Mouse (Mus musculus): ENCODE data around the gene Nav2. TPM values are rescaled to one million over a fixed set of nuclear protein-coding genes. Genes with fewer than 3 reads are reported as not detected.

Nav2 gene
- polyA plus RNA-seq, 1 experiment = 1.3 TPM

DNA sequence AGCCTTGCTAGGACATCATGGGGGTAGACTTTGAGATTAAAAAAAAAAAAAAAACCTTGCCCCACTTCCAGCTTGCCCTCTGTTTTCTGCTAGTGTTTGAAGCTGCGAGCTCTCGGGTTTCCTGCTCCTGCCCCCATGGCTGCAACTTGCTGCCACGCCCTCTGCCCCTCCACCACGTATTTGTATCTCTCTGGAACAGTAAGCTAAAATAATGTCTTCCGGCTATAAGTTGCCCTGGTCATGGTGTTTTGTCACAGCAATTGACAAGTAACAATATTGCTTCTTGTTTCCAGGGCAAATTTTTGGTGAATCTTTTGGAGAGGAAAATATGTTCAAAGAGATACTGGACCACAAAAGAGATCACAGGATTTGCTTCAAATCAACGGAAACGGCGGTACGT, 10.1 kb upstream of the Nav2 start:
- Histone ChIP-seq H3K27me3 (replicated peaks) (peaks cover 31% of the 10 kb centered on the region), H3K9me3 (no peaks in the 10 kb centered on the region), H3K4me1 (peaks cover 87% of the 10 kb centered on the region), H3K4me3 (replicated peaks) (no peak overlapping the region), H3K36me3 (replicated peaks; ENCODE audit: low read length) (no peaks in the 10 kb centered on the region)
- TF ChIP-seq GATA1 (IDR thresholded peaks at IDR 0.05; ENCODE audit: borderline replicate concordance, low read length) (no peak), FLI1 (IDR thresholded peaks at IDR 0.05; ENCODE audit: low read length) (no peak)

DNA sequence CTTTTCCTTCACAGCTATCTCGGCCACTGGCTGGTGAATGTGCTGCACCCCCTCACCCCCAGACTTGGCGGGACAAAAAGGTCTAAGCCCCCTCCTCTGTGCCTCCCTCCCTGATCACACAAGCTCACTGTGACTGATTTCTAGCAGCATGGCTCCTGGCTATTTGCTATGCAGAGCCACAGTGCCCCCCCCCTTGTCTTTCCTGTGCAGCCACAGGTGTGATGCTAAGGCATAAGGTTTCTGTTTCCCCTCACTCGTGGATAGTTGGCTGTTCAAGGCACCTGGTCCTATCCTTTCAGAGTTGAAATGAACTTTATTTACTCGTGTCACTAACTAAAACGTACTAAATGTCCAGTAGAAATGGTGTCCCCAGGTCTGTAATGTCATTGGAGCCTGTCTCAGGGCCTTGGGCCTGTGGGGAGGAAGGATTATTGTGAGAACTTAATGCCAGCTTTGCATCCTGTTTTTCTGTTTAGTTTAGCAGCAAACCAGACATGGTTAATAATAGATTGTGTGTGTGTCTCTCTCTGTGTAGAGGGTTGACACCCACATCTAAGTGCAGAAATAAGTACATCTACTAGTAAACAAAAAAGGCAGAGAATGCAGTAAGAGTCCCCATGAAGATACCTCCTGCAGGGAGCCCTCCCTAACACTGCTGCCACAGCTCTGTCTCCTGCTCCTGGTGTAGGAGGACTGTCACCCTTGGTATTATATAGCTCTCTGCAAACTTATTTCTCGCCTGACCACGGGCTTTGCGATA, 7.9 kb upstream of the Nav2 start:
- H3K4me3 ChIP-seq (replicated peaks) = peak overlapping the region; percentile 12
- TF ChIP-seq GATA1 (IDR thresholded peaks at IDR 0.05; ENCODE audit: borderline replicate concordance, low read length) = no peak
- TF ChIP-seq FLI1 (IDR thresholded peaks at IDR 0.05; ENCODE audit: low read length) = no peak

DNA sequence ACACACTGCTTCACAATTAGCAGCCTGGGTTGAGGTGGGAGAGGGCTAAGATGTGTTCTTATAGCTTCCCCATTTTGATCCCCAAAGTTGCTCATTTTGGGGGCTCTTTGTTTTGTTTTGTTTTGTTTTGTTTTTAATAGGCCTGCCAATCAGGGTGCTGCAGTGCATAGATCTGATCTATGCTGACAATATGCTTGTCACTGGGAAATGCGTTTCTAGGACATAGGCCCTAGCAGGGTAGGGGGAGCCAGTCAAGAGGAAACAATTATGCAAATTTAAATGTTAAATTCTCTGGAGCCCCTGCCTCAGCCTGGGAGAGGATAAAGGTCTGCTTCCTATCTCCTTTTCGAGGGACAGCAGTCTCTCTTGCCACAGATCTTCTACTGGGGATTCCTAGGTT, 6.1 kb upstream of the Nav2 start:
- H3K4me1 ChIP-seq = peaks cover 67% of the 10 kb centered on the region
- peaks cover 18% of the 10 kb centered on the region for H3K27me3 ChIP-seq (replicated peaks)
- no peaks in the 10 kb centered on the region for H3K36me3 ChIP-seq (replicated peaks; ENCODE audit: low read length)
- H3K9me3 ChIP-seq = no peaks in the 10 kb centered on the region
- no peak overlapping the region for H3K4me3 ChIP-seq (replicated peaks)
- TF ChIP-seq FLI1 (IDR thresholded peaks at IDR 0.05; ENCODE audit: low read length) (no peak), GATA1 (IDR thresholded peaks at IDR 0.05; ENCODE audit: borderline replicate concordance, low read length) (no peak)

More for the DNA sequence above, 7.9 kb upstream of the Nav2 start:
- Histone ChIP-seq H3K9me3 (no peaks in the 10 kb centered on the region), H3K27me3 (replicated peaks) (peaks cover 30% of the 10 kb centered on the region), H3K4me1 (peaks cover 78% of the 10 kb centered on the region), H3K36me3 (replicated peaks; ENCODE audit: low read length) (no peaks in the 10 kb centered on the region)

DNA sequence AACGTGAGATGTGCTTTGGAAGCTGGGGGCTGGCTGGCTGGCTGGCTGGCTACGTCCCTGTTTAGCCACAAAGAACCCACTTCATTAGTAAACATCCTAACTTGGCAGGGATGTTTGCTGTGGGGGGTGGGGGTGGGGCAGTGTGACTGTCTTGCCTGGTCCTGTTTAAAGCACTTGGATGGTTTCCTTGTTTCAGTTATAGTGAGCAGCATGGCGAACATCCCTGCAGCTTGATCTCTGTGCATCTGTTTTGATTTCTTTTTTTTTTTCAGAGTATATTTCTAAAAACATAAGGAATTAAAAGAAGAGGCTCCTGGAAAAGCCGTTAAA, 791 bp downstream of the Nav2 start:
- Histone ChIP-seq H3K4me3 (replicated peaks) (peak overlapping the region; percentile 80), H3K27me3 (replicated peaks) (peaks cover 2% of the 10 kb centered on the region), H3K36me3 (replicated peaks; ENCODE audit: low read length) (no peaks in the 10 kb centered on the region), H3K4me1 (peaks cover 39% of the 10 kb centered on the region), H3K9me3 (no peaks in the 10 kb centered on the region)
- no peak for TF ChIP-seq GATA1 (IDR thresholded peaks at IDR 0.05; ENCODE audit: borderline replicate concordance, low read length)
- TF ChIP-seq FLI1 (IDR thresholded peaks at IDR 0.05; ENCODE audit: low read length) = no peak

DNA sequence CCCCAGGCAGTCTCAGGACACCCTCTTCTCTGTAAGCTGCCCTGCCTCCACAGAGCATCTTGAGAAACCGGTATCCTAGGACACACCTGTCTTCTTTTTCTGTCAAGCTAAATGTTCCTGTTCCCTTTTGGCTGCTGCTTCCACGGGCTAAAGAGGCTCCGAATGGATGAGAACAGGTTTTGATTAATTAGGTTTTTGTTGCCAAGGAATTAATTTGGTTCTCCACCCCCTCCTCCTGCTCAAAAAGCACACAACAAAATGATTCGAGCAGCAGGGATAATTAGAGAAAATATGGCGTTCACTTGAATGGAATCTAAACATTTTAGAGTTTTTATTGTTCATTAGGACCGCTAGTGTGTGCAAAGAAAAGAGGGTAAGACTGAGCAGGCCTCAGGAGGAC, 1.8 kb downstream of the Nav2 start:
- H3K36me3 ChIP-seq (replicated peaks; ENCODE audit: low read length) = no peaks in the 10 kb centered on the region
- peaks cover 2% of the 10 kb centered on the region for H3K27me3 ChIP-seq (replicated peaks)
- H3K4me3 ChIP-seq (replicated peaks) = no peak overlapping the region
- H3K4me1 ChIP-seq = peaks cover 34% of the 10 kb centered on the region
- no peaks in the 10 kb centered on the region for H3K9me3 ChIP-seq
- TF ChIP-seq FLI1 (IDR thresholded peaks at IDR 0.05; ENCODE audit: low read length) = no peak
- no peak for TF ChIP-seq GATA1 (IDR thresholded peaks at IDR 0.05; ENCODE audit: borderline replicate concordance, low read length)

DNA sequence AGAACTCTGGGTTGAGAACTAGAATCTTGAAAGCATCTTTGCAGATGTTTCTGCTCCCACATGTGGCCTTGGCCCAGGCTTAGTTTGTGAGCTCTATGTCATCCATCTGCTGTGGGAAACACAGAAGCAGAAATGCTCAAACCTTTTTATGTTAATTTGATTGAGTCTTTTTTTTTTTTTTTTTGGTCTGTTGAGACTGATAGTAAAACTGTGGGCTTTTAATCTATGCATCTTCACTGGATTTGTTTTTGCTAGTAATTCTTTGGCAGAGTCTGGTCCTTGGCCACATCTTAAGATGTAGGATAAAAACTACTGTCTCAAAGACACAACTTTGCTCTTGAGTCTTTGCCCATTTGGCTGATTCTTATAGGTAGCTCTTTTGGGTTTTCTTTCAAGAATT, 2.6 kb downstream of the Nav2 start:
- peaks cover 34% of the 10 kb centered on the region for H3K4me1 ChIP-seq
- no peaks in the 10 kb centered on the region for H3K36me3 ChIP-seq (replicated peaks; ENCODE audit: low read length)

DNA sequence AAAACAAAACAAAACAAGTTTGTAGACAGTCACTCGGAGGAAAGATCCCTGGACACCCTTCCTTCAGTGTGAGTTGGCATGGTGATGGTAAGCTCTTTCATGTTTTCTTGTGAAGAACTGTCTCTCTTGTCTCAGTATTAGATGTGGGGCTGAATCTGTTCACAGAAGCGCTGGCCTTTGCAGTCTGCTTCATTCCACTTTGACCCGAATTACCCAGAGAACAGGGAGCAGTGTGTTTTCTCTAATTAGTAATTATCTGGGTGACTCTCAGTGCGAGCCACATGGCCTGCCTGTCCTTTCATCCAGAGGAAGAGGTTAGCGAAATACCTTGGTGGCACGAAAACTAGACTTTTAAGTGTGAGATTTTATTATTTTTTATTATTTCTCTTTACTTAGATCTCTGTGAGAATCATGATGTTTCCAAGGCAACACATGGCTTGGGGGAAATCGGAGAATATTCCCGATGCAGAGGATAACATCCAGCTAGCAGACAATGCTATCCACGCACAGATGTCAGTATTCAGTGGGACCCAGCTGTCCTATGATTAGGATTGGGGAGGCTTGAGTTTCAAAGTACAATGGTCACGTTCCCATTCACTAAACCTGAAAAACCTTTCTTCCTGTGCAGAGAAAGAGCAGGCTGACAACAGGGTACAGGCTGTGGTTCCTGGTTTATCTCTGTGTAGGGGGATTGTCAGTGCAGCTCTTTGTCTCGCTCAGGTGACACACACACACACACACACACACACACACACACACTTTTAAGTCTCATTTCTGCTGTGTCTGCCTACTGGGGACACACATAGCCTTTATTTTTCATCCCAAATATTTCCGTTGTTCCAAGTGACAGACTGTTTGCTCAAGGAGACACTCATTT, 6.4 kb downstream of the Nav2 start:
- no peak for TF ChIP-seq GATA1 (IDR thresholded peaks at IDR 0.05; ENCODE audit: borderline replicate concordance, low read length)
- TF ChIP-seq FLI1 (IDR thresholded peaks at IDR 0.05; ENCODE audit: low read length) = no peak
- Histone ChIP-seq H3K36me3 (replicated peaks; ENCODE audit: low read length) (no peaks in the 10 kb centered on the region), H3K4me3 (replicated peaks) (no peak overlapping the region), H3K4me1 (peaks cover 26% of the 10 kb centered on the region), H3K9me3 (no peaks in the 10 kb centered on the region), H3K27me3 (replicated peaks) (peaks cover 24% of the 10 kb centered on the region)

More for the DNA sequence above, 2.6 kb downstream of the Nav2 start:
- Histone ChIP-seq H3K27me3 (replicated peaks) (peaks cover 3% of the 10 kb centered on the region), H3K4me3 (replicated peaks) (no peak overlapping the region), H3K9me3 (no peaks in the 10 kb centered on the region)
- TF ChIP-seq FLI1 (IDR thresholded peaks at IDR 0.05; ENCODE audit: low read length) (no peak), GATA1 (IDR thresholded peaks at IDR 0.05; ENCODE audit: borderline replicate concordance, low read length) (no peak)

DNA sequence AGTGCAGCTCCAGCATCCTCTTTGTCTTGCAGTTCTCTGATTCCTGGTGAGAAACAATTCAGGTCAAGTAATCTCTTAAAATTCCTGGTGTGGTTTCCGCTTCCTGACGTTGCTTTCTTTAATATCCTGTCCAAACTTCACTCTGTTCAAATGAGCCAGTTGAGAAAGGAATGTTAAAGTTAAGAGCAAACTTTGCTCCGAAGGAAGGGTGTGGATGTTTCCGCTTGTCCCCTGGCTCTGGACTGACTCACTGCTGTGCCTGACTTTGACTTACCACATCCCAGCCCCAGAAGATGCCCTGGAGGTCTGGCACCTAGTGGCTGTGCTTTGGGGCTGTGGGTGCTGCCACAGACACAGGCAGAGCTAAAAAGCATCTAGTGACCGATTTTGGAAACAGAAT, 8.9 kb downstream of the Nav2 start:
- Histone ChIP-seq H3K36me3 (replicated peaks; ENCODE audit: low read length) (no peaks in the 10 kb centered on the region), H3K4me3 (replicated peaks) (no peak overlapping the region), H3K4me1 (peaks cover 23% of the 10 kb centered on the region), H3K27me3 (replicated peaks) (peaks cover 24% of the 10 kb centered on the region), H3K9me3 (no peaks in the 10 kb centered on the region)
- no peak for TF ChIP-seq FLI1 (IDR thresholded peaks at IDR 0.05; ENCODE audit: low read length)
- no peak for TF ChIP-seq GATA1 (IDR thresholded peaks at IDR 0.05; ENCODE audit: borderline replicate concordance, low read length)

DNA sequence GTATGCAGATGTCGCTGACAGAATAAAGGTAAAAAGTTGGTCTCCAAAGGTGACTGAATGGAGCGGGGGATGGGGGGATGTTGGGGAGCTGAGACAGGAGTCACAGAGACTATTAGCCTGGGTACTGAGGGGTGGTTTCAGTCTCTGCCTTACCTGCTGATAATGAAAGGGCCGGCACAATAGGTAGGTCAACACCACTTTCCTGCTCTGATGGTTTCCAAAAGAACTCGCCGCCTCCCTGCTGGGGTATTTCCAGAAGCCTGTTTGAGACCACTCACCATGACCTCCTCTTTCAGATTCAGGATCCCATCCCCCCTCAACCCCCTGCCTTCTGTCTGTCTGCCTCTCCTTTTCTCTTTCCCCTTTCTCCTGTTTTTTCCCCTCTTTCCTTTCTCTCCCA, 9.5 kb downstream of the Nav2 start:
- Histone ChIP-seq H3K4me1 (peaks cover 27% of the 10 kb centered on the region), H3K36me3 (replicated peaks; ENCODE audit: low read length) (no peaks in the 10 kb centered on the region), H3K9me3 (no peaks in the 10 kb centered on the region), H3K27me3 (replicated peaks) (peaks cover 24% of the 10 kb centered on the region), H3K4me3 (replicated peaks) (no peak overlapping the region)
- TF ChIP-seq GATA1 (IDR thresholded peaks at IDR 0.05; ENCODE audit: borderline replicate concordance, low read length) (no peak), FLI1 (IDR thresholded peaks at IDR 0.05; ENCODE audit: low read length) (no peak)

DNA sequence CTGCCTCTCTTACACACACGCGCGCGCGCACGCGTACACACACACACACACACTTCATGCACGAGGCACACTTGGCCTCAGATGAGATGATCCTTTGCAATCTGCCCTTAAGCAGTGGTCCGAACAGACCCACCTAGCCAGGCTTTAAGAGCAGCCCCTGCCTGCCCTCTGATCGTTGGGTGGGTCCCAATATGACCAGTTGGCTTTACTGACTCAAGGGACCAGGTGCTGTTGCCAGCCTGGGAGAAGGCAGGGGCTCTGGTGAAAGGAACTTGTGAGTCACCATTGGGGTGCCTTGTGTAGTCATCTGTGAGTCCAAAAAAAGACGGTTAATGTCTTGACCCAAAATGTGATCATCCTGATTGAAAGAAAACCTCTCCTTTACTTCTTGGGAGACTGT, 9.9 kb downstream of the Nav2 start:
- H3K4me1 ChIP-seq = peaks cover 31% of the 10 kb centered on the region
- H3K36me3 ChIP-seq (replicated peaks; ENCODE audit: low read length) = no peaks in the 10 kb centered on the region
- TF ChIP-seq FLI1 (IDR thresholded peaks at IDR 0.05; ENCODE audit: low read length) (no peak), GATA1 (IDR thresholded peaks at IDR 0.05; ENCODE audit: borderline replicate concordance, low read length) (no peak)
- H3K4me3 ChIP-seq (replicated peaks) = no peak overlapping the region
- peaks cover 24% of the 10 kb centered on the region for H3K27me3 ChIP-seq (replicated peaks)
- H3K9me3 ChIP-seq = no peaks in the 10 kb centered on the region
